Mouse (Mus musculus) embryonic facial prominence, embryonic 14.5 days (tissue): ENCODE data around the gene Odf4. TPM values are rescaled to one million over a fixed set of nuclear protein-coding genes. Genes with fewer than 3 reads are reported as not detected.

Experiments
- ATAC-seq: fragments of 200-750 bp; cut with Nextera tagmentation; 2 replicates; pipeline ENCODE4 v1.8.0; 2017; ENCODE audit warnings: low read depth, moderate number of reproducible peaks, moderate TSS enrichment
- DNase-seq: peaks from one replicate; pipeline ENCODE4 v3.0.0-alpha.2; 2015; ENCODE audit warnings: low spot score
- H3K27ac ChIP-seq: fragments of 300-500 bp; sonication (generic); replicated peaks from 2 replicates; pipeline ENCODE4 v1.5.1; 2014; ENCODE audit warnings: low read depth, mild to moderate bottlenecking, low read length, moderate library complexity
- H3K27me3 ChIP-seq: fragments of 300-500 bp; sonication (generic); replicated peaks from 2 replicates; pipeline ENCODE4 v1.6.1; 2014; ENCODE audit warnings: low read length; ENCODE audit not compliant: control insufficient read depth, insufficient read depth
- H3K36me3 ChIP-seq: fragments of 300-500 bp; sonication (generic); 2 replicates; pipeline ENCODE4 v1.6.1; 2014; ENCODE audit warnings: low read length, mixed read lengths; ENCODE audit not compliant: control insufficient read depth, insufficient read depth
- H3K4me1 ChIP-seq: fragments of 300-500 bp; sonication (generic); 2 replicates; pipeline ENCODE4 v1.6.1; 2014; ENCODE audit warnings: antibody characterized with exemption, low read length; ENCODE audit not compliant: control insufficient read depth, insufficient read depth
- H3K4me2 ChIP-seq: fragments of 300-500 bp; sonication (generic); 2 replicates; pipeline ENCODE4 v1.6.1; 2014; ENCODE audit warnings: low read depth, mild to moderate bottlenecking, low read length, moderate library complexity, mixed read lengths
- H3K4me3 ChIP-seq: fragments of 300-500 bp; sonication (generic); 2 replicates; pipeline ENCODE4 v1.5.1; 2014; ENCODE audit warnings: low read depth, mild to moderate bottlenecking, low read length
- H3K9ac ChIP-seq: fragments of 300-500 bp; sonication (generic); 2 replicates; pipeline ENCODE4 v1.6.1; 2014; ENCODE audit warnings: low read depth, mild to moderate bottlenecking, low read length, moderate library complexity, mixed read lengths
- H3K9me3 ChIP-seq: fragments of 300-500 bp; sonication (generic); 2 replicates; pipeline ENCODE4 v1.6.1; 2016; ENCODE audit warnings: low read length; ENCODE audit not compliant: control insufficient read depth
- WGBS: fragments of 180-500 bp; shearing (Covaris S2); extraction: QIAGEN DNeasy Blood & Tissue Kit; methylation state at CpG from one replicate; pipeline ENCODE4 v1.1.7; 2014; 5-methylcytosine and 5-hydroxymethylcytosine counted together
- polyA plus RNA-seq: library from polyadenylated mRNA; unstranded; fragments of >200 nt; fragmentation: Nextera tagmentation; extraction: Ambion mirVana; gene quantifications from 2 replicates; pipeline ENCODE4 v1.2.1, GENCODE M21; 2014

The Odf4 gene
- polyA plus RNA-seq, 1 experiment from 2014 or later: not detected

DNA sequence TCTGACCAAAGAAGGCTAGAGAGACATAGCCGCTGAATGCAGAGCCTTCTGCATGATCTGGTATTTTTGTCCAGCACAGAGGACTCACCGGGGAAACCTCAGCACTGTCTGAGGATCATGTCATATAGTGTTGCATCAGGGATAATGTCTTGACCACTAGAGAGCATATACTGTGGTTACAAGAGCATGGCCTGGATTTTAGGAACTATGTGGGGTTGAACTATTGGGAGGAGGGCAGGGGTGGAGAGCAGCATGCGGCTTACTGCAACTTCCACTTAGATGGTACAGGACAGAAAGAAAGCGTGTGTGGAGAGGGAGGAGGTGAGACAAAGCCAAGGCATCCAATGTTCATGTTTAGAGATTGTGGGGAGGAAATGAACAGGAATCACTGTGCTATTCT lies 12.3 kb downstream of the Odf4 start:
- H3K4me1 ChIP-seq: peaks cover 3% of the 10 kb centered on the region; the same call in 1 of the 2 replicates
- H3K27ac ChIP-seq: no peak overlapping the region
- H3K4me2 ChIP-seq: no peak overlapping the region
- no peaks in the 10 kb centered on the region for H3K36me3 ChIP-seq
- H3K27me3 ChIP-seq: no peaks in the 10 kb centered on the region
- ATAC-seq: no peak
- DNase-seq: no peak
- 92% methylated on average over 4 of the region's 4 CpGs for WGBS
- no peak overlapping the region for H3K9ac ChIP-seq
- no peaks in the 10 kb centered on the region for H3K9me3 ChIP-seq
- no peak overlapping the region for H3K4me3 ChIP-seq

DNA sequence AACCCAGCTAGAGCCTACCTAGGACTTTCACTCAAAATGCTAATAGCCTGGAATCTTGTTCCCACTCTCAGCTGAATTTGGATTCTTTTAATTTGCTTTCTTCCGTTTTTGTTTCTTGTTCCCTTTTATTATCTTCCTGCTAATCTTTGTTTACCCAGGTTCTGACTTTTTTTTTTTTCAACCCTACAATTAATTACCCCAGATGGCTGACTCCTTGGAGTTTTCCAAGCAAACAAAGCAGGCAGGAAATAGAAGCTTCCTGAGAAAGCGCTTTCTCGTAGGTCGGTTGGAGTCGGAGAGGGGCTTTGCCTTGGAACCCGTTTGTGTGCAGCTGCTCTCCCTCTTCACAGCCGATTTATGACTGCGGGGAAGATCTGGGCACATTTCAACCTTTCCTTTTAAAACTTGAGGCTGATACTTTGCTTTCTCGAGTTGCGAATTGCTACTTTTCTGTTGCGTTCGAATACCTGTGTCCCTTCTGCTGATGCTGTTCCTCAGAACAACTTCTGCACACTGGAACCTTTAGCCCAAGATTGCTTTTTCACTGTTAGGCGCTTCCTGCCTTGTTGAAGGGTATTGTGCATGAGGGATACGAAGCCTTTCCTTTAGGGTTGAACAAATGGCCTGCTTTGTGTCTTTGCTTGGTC lies 15.2 kb downstream of the Odf4 start:
- 44% methylated on average over 14 of the region's 14 CpGs for WGBS
- Histone ChIP-seq H3K27ac (peak overlapping the region; percentile 65), H3K4me3 (no peak overlapping the region), H3K4me2 (no peak overlapping the region), H3K4me1 (peaks cover 3% of the 10 kb centered on the region; the same call in 1 of the 2 replicates), H3K9ac (peak overlapping the region; percentile 11; the same call in 1 of the 2 replicates), H3K36me3 (no peaks in the 10 kb centered on the region), H3K9me3 (no peaks in the 10 kb centered on the region), H3K27me3 (no peaks in the 10 kb centered on the region)
- ATAC-seq (no peak; the same call in 1 of the 2 replicates), DNase-seq (peak; percentile 76)

DNA sequence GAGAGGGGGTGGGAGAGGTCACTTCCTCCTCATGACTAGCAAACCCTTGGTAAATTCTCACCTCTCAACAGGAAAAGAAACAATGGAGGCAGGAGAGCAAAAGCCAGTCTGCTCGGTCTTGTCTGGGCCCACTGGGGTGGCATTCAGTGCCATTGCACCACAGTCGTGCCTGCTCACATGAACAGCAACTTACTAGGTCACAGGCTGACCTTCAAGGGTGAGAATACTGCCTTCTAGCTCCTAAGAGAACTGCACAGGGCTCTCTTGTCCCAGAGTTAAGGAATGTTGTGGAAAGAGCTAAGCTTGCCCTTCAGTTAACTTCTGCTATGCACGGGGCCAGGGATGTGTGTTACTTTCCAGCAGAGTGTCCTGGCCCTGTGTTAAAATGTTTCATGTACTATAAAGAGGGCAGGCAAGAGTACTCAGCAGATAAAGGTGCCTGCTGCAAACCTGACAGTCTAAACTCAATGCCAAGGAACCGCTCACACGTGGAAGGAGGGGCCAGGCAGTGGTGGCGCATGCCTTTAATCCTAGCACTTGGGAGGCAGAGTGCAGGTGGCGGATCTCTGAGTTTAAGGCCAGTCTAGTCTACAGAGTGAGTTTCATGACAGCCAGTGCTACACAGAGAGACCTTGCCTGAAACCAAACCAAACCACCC lies 17.9 kb downstream of the Odf4 start:
- no peak for DNase-seq
- Histone ChIP-seq H3K4me2 (no peak overlapping the region), H3K9ac (no peak overlapping the region), H3K9me3 (no peaks in the 10 kb centered on the region), H3K4me1 (peaks cover 3% of the 10 kb centered on the region; the same call in 1 of the 2 replicates), H3K27ac (no peak overlapping the region), H3K36me3 (peaks cover 25% of the 10 kb centered on the region), H3K27me3 (no peaks in the 10 kb centered on the region), H3K4me3 (no peak overlapping the region)
- WGBS: 42% methylated on average over 7 of the region's 7 CpGs
- no peak for ATAC-seq

DNA sequence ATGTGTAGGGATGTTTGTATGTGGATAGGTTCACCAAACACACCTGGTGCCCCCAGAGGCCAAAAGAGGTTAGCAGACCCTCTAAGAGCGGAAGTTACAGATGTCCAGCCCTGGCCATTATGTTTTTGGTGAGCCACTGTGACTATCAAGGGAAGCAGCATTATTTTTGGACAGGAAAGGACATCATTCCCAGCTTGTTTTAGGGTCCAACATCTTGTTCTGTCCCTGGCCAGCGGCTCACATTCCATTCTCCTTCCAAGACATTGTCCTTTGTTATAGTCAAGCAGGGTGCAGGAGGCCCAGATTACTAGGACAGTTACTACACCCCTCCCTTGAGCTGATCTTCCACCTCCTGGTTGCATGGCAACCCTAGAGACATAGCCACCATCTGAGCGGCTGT lies 19.6 kb downstream of the Odf4 start:
- no peak overlapping the region for H3K4me2 ChIP-seq
- no peak overlapping the region for H3K9ac ChIP-seq
- H3K4me3 ChIP-seq: no peak overlapping the region
- WGBS: 85% methylated on average over 3 of the region's 3 CpGs
- no peaks in the 10 kb centered on the region for H3K27me3 ChIP-seq
- H3K27ac ChIP-seq: no peak overlapping the region
- DNase-seq (no peak), ATAC-seq (no peak)
- H3K9me3 ChIP-seq: no peaks in the 10 kb centered on the region
- peaks cover 38% of the 10 kb centered on the region for H3K36me3 ChIP-seq
- H3K4me1 ChIP-seq: peaks cover 3% of the 10 kb centered on the region; the same call in 1 of the 2 replicates

DNA sequence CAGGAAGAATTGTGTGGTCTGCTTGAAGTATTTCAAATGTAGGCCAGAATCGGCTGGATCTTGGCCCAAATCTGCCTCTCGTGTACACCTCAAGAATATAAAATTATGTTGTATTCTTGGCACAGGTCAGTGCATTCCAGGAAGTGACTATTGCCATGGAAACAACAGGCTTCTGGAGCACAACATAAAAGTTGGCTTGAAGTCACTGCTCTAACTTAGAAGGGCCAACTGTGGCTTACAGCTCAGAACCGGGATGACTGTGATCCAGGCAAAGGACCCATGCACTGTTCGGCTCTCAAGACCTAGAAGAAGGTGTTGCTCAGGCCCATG lies 20.5 kb downstream of the Odf4 start:
- Histone ChIP-seq H3K4me3 (no peak overlapping the region), H3K9me3 (no peaks in the 10 kb centered on the region), H3K9ac (no peak overlapping the region), H3K27me3 (no peaks in the 10 kb centered on the region), H3K27ac (0 out of 2 replicates have a peak overlapping the region, but pooled peaks have one; percentile 31), H3K4me2 (no peak overlapping the region), H3K36me3 (peaks cover 38% of the 10 kb centered on the region), H3K4me1 (peaks cover 3% of the 10 kb centered on the region; the same call in 1 of the 2 replicates)
- peak; percentile 89 for DNase-seq
- WGBS: 55% methylated on average over 4 of the region's 4 CpGs
- ATAC-seq: peak; percentile 23; the same call in 1 of the 2 replicates

DNA sequence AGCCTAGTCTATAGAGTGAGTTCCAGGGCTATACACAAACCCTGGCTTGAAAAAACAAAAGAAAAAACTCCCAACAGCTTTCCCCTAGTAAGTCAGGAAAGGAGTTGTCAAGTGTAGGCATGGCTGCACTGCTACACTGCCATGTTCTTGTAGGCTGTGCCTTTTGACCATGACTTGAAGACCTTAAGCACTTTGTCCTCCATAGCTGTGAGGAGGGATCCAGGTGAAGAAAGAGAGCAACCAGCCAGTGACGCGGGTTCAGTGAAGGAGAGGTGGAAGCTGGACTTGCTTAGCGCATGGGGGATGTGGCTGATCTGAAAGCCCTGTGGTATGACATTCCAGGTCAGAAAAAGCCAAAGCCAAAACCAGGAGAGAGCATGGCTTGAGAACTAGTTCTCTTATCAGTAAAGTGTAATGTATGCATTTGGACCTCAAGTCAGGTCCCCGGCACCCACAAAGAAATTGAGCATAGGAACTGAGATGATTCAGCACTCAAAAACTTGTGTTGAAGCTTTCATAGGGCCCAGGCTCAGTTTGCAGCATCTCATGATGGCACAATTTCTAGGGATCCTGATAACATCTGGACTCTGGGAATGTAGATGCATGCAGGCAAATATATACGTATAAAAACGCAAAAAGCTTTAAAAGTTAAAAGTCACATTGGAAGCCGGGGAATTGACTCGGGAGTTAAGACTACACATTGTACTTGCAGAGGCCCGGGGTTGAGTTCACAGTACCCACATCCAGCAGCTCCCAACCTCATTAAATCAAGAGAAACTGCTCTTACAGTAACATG lies 21.0 kb downstream of the Odf4 start:
- WGBS: 90% methylated on average over 9 of the region's 9 CpGs
- Histone ChIP-seq H3K27ac (0 out of 2 replicates have a peak overlapping the region, but pooled peaks have one; percentile 31), H3K36me3 (peaks cover 38% of the 10 kb centered on the region)

DNA sequence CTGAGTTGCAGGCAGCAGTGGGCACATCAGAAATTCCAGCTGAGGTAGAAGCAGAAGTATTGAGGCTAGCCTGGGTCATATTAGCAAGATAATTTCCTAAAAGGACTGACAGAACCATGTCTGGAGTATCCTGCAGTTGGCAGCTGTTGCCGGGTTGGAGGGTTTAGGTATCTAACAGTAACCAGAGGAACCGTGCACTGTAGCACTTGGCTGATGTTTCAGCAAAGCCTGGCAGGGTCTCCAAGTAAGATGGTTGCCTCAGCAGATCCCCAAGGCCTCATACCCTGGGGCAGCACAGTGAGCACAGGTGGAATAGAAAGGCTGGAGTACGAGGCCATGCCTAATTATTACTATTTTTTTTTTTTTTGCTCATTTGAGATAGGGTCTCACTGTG lies 21.7 kb downstream of the Odf4 start:
- Histone ChIP-seq H3K4me3 (no peak overlapping the region), H3K27me3 (no peaks in the 10 kb centered on the region), H3K9me3 (no peaks in the 10 kb centered on the region), H3K9ac (no peak overlapping the region), H3K4me1 (no peaks in the 10 kb centered on the region; the same call in 1 of the 2 replicates), H3K27ac (0 out of 2 replicates have a peak overlapping the region, but pooled peaks have one; percentile 16), H3K36me3 (peaks cover 38% of the 10 kb centered on the region), H3K4me2 (no peak overlapping the region)
- ATAC-seq (no peak), DNase-seq (no peak)
- 72% methylated on average over 3 of the region's 3 CpGs for WGBS

More for the DNA sequence above, 21.0 kb downstream of the Odf4 start:
- Histone ChIP-seq H3K9ac (no peak overlapping the region), H3K27me3 (no peaks in the 10 kb centered on the region), H3K4me1 (no peaks in the 10 kb centered on the region; the same call in 1 of the 2 replicates), H3K4me2 (no peak overlapping the region), H3K9me3 (no peaks in the 10 kb centered on the region), H3K4me3 (no peak overlapping the region)
- DNase-seq: no peak
- no peak for ATAC-seq

DNA sequence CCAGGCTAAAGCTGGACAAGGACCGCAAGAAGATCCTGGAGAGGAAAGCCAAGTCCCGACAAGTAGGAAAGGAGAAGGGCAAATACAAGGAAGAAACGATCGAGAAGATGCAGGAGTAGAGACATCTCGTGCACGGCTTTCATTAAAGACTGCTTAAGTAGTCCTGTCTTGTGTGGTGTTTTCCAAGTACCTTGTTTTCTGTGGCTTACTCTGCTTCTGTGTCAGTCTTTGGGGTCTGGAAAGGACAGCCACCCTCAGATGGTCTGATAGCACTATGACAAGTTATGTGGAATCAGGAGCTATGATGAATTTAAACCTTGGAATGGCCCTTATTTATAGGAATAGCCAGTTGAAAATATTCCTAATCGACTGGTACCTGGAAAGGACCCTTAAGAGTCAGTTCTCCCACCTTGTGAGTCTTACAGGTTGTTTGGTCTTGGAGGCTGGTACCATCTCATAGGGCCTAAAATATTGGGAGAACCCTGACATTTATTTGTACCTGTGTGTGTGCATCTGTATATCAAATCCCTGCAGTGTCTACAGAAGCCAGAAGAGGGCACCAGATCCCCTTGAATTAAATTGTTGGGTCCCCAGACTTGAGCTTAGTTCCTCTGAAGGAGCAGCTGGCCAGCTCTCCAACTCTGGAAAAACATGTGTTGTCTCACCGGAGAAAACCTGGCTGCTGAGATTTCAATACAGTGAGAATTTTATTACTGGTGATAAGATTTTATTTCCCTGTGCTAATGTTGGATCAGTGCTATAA lies 22.3 kb downstream of the Odf4 start:
- 0 out of 2 replicates have a peak overlapping the region, but pooled peaks have one; percentile 16 for H3K27ac ChIP-seq
- H3K4me1 ChIP-seq: no peaks in the 10 kb centered on the region; the same call in 1 of the 2 replicates
- H3K9me3 ChIP-seq: no peaks in the 10 kb centered on the region
- 80% methylated on average over 8 of the region's 8 CpGs for WGBS
- DNase-seq: peak; percentile 85
- peaks cover 38% of the 10 kb centered on the region for H3K36me3 ChIP-seq
- no peak overlapping the region for H3K9ac ChIP-seq
- no peak overlapping the region for H3K4me2 ChIP-seq
- no peak overlapping the region for H3K4me3 ChIP-seq
- ATAC-seq: no peak
- no peaks in the 10 kb centered on the region for H3K27me3 ChIP-seq
